Mouse (Mus musculus) CH12.LX (cell line): ENCODE measurements around the gene Vstm2l. TPM values are rescaled to one million over a fixed set of nuclear protein-coding genes. Genes with fewer than 3 reads are reported as not detected.

Experiments
- DNase-seq: peaks from one replicate; pipeline ENCODE4 v3.0.0-alpha.2; 2013; ENCODE audit errors: extremely low read depth
- H3K27ac ChIP-seq: 2 replicates; pipeline ENCODE4 v1.5.1; 2012; ENCODE audit warnings: low read depth, mild to moderate bottlenecking, control low read depth, moderate library complexity; ENCODE audit not compliant: insufficient read depth
- H3K27me3 ChIP-seq: replicated peaks from 2 replicates; pipeline ENCODE3; 2012; ENCODE audit warnings: inconsistent platforms
- H3K36me3 ChIP-seq, 2 experiments: replicated peaks in 1 of 2; 2 replicates each; pipeline versions ENCODE3 to v1.6.1; 2012; ENCODE audit warnings: inconsistent platforms in 1 of 2, low read length in 1 of 2, mild to moderate bottlenecking in 1 of 2, mixed read lengths in 1 of 2, moderate library complexity in 1 of 2; ENCODE audit not compliant: control insufficient read depth in 1 of 2, insufficient read depth in 1 of 2
- H3K4me1 ChIP-seq, 2 experiments: 2 replicates each; pipeline ENCODE4 v1.6.1; 2012; ENCODE audit warnings: inconsistent platforms in 1 of 2, moderate library complexity in 1 of 2; ENCODE audit not compliant: insufficient read depth in 2 of 2, control insufficient read depth in 1 of 2
- H3K4me2 ChIP-seq: 2 replicates; pipeline ENCODE4 v1.6.1; 2012; ENCODE audit warnings: low read depth, mild to moderate bottlenecking, control low read depth; ENCODE audit not compliant: poor library complexity, insufficient read depth, severe bottlenecking
- H3K4me3 ChIP-seq, 3 experiments: fragments of 150-350 bp in 1 of 3; sonication (generic) in 1 of 3; replicated peaks in 1 of 3; 2 replicates each; pipeline versions ENCODE3 to v1.5.1; 2011 to 2012; ENCODE audit warnings: low read depth in 2 of 3, low read length in 2 of 3, mild to moderate bottlenecking in 2 of 3, moderate library complexity in 2 of 3, control low read depth in 1 of 3, improper control_type of control experiment in 1 of 3, inconsistent platforms in 1 of 3, mixed read lengths in 1 of 3; ENCODE audit not compliant: poor library complexity in 1 of 3
- H3K79me2 ChIP-seq: replicated peaks from 2 replicates; pipeline ENCODE4 v1.6.1; 2012; ENCODE audit warnings: mild to moderate bottlenecking, moderate library complexity; ENCODE audit not compliant: control insufficient read depth, poor library complexity, insufficient read depth, severe bottlenecking; ENCODE audit errors: extremely low read depth
- H3K9ac ChIP-seq: 2 replicates; pipeline ENCODE4 v1.6.1; 2012; ENCODE audit warnings: low read depth, mild to moderate bottlenecking, control low read depth, moderate library complexity; ENCODE audit not compliant: insufficient read depth
- H3K9me3 ChIP-seq: replicated peaks from 2 replicates; pipeline ENCODE3; 2012; ENCODE audit warnings: low read length, inconsistent platforms, mixed read lengths
- CHD1 ChIP-seq: IDR thresholded peaks from 2 replicates; pipeline ENCODE4 v1.6.1; 2012; ENCODE audit warnings: low read depth, low read length, improper control_type of control experiment, inconsistent platforms
- CTCF ChIP-seq, 2 experiments: IDR thresholded peaks in 1 of 2; conservative IDR thresholded peaks in 1 of 2; 2 replicates each; pipeline ENCODE4 v1.5.1; 2011 to 2012; ENCODE audit warnings: low read depth in 2 of 2, low read length in 2 of 2, improper control_type of control experiment in 1 of 2, inconsistent platforms in 1 of 2, mild to moderate bottlenecking in 1 of 2, moderate library complexity in 1 of 2
- E2F4 ChIP-seq: IDR thresholded peaks from 2 replicates; pipeline ENCODE4 v1.6.1; 2011; ENCODE audit warnings: low read depth, low read length, improper control_type of control experiment; ENCODE audit not compliant: insufficient replicate concordance
- ELF1 ChIP-seq: IDR thresholded peaks from 2 replicates; pipeline ENCODE4 v1.6.1; 2014; ENCODE audit warnings: low read depth, mild to moderate bottlenecking, inconsistent platforms, low read length, improper control_type of control experiment
- EP300 ChIP-seq: IDR thresholded peaks from 2 replicates; pipeline ENCODE4 v1.6.1; 2011; ENCODE audit warnings: low read length, improper control_type of control experiment
- ETS1 ChIP-seq: conservative IDR thresholded peaks from 2 replicates; pipeline ENCODE4 v1.6.1; 2012; ENCODE audit warnings: low read depth, mild to moderate bottlenecking, inconsistent platforms, low read length, improper control_type of control experiment, moderate library complexity
- GABPA ChIP-seq: IDR thresholded peaks from 2 replicates; pipeline ENCODE4 v1.6.1; 2012; ENCODE audit warnings: low read depth, low read length, improper control_type of control experiment, inconsistent platforms; ENCODE audit not compliant: insufficient replicate concordance
- HCFC1 ChIP-seq: IDR thresholded peaks from 2 replicates; pipeline ENCODE4 v1.6.1; 2012; ENCODE audit warnings: low read depth, mild to moderate bottlenecking, inconsistent platforms, low read length, improper control_type of control experiment
- IRF4 ChIP-seq: IDR thresholded peaks from 2 replicates; pipeline ENCODE4 v1.6.1; 2014; ENCODE audit warnings: low read depth, mild to moderate bottlenecking, inconsistent platforms, low read length, improper control_type of control experiment
- JUND ChIP-seq: conservative IDR thresholded peaks from 2 replicates; pipeline ENCODE4 v1.6.1; 2011; ENCODE audit warnings: low read depth, low read length, improper control_type of control experiment
- KAT2A ChIP-seq: IDR thresholded peaks from 2 replicates; pipeline ENCODE4 v1.6.1; 2012; ENCODE audit warnings: low read length, improper control_type of control experiment, inconsistent platforms; ENCODE audit not compliant: insufficient replicate concordance
- MAFK ChIP-seq: IDR thresholded peaks from 2 replicates; pipeline ENCODE4 v1.6.1; 2011; ENCODE audit warnings: low read length, improper control_type of control experiment; ENCODE audit not compliant: insufficient replicate concordance
- MAX ChIP-seq: IDR thresholded peaks from 2 replicates; pipeline ENCODE4 v1.6.1; 2011; ENCODE audit warnings: low read length, improper control_type of control experiment
- MAZ ChIP-seq: IDR thresholded peaks from 2 replicates; pipeline ENCODE4 v1.6.1; 2012; ENCODE audit warnings: low read depth, mild to moderate bottlenecking, inconsistent platforms, low read length, improper control_type of control experiment, moderate library complexity
- MEF2A ChIP-seq: IDR thresholded peaks from 2 replicates; pipeline ENCODE4 v1.6.1; 2014; ENCODE audit warnings: low read depth, mild to moderate bottlenecking, inconsistent platforms, low read length, improper control_type of control experiment, borderline replicate concordance
- MXI1 ChIP-seq: IDR thresholded peaks from 2 replicates; pipeline ENCODE4 v1.6.1; 2011; ENCODE audit warnings: mild to moderate bottlenecking, low read depth, low read length, improper control_type of control experiment
- MYC ChIP-seq: IDR thresholded peaks from 2 replicates; pipeline ENCODE4 v1.6.1; 2011; ENCODE audit warnings: low read depth, mild to moderate bottlenecking, improper control_type of control experiment, low read length
- NELFE ChIP-seq: IDR thresholded peaks from 2 replicates; pipeline ENCODE4 v1.6.1; 2011; ENCODE audit warnings: low read depth, low read length, improper control_type of control experiment
- NRF1 ChIP-seq: IDR thresholded peaks from 2 replicates; pipeline ENCODE4 v1.6.1; 2014; ENCODE audit warnings: low read depth, mild to moderate bottlenecking, inconsistent platforms, low read length, improper control_type of control experiment, moderate library complexity
- PAX5 ChIP-seq: IDR thresholded peaks from 2 replicates; pipeline ENCODE4 v1.6.1; 2012; ENCODE audit warnings: low read length, inconsistent platforms, mixed read lengths
- POLR2AphosphoS2 ChIP-seq: IDR thresholded peaks from 2 replicates; pipeline ENCODE4 v1.6.1; 2011; ENCODE audit warnings: low read depth, low read length, improper control_type of control experiment
- RAD21 ChIP-seq: IDR thresholded peaks from 2 replicates; pipeline ENCODE4 v1.6.1; 2011; ENCODE audit warnings: low read depth, mild to moderate bottlenecking, low read length, improper control_type of control experiment, moderate library complexity
- SIN3A ChIP-seq: IDR thresholded peaks from 2 replicates; pipeline ENCODE4 v1.6.1; 2012; ENCODE audit warnings: low read length, improper control_type of control experiment, inconsistent platforms
- TBP ChIP-seq: conservative IDR thresholded peaks from 2 replicates; pipeline ENCODE4 v1.6.1; 2011; ENCODE audit warnings: low read depth, low read length, improper control_type of control experiment
- TCF12 ChIP-seq: IDR thresholded peaks from 2 replicates; pipeline ENCODE4 v1.6.1; 2014; ENCODE audit warnings: low read depth, mild to moderate bottlenecking, inconsistent platforms, low read length, improper control_type of control experiment
- UBTF ChIP-seq: IDR thresholded peaks from 2 replicates; pipeline ENCODE4 v1.6.1; 2012; ENCODE audit warnings: low read depth, mild to moderate bottlenecking, inconsistent platforms, low read length, improper control_type of control experiment, moderate library complexity
- USF2 ChIP-seq: conservative IDR thresholded peaks from 2 replicates; pipeline ENCODE4 v1.6.1; 2011; ENCODE audit warnings: low read depth, low read length, improper control_type of control experiment
- ZC3H11A ChIP-seq: IDR thresholded peaks from 2 replicates; pipeline ENCODE4 v1.6.1; 2012; ENCODE audit warnings: low read depth, mild to moderate bottlenecking, inconsistent platforms, low read length, improper control_type of control experiment
- ZKSCAN1 ChIP-seq: IDR thresholded peaks from 2 replicates; pipeline ENCODE4 v1.6.1; 2012; ENCODE audit warnings: low read depth, inconsistent platforms, low read length, improper control_type of control experiment, borderline replicate concordance
- ZMIZ1 ChIP-seq: IDR thresholded peaks from 2 replicates; pipeline ENCODE4 v1.6.1; 2012; ENCODE audit warnings: low read depth, mild to moderate bottlenecking, inconsistent platforms, low read length, improper control_type of control experiment
- ZNF384 ChIP-seq: IDR thresholded peaks from 2 replicates; pipeline ENCODE4 v1.6.1; 2012; ENCODE audit warnings: low read depth, low read length, improper control_type of control experiment, inconsistent platforms
- dilution Hi-C: fragments of 300-500 bp; cut with MboI; formaldehyde crosslinking; loops from 2 replicates; pipeline ENCODE4 v1.14.3; 2020; ENCODE audit warnings: low sequenced_read_pairs; ENCODE audit not compliant: extremely low pct_unique_long_range_greater_than_20kb, extremely low pct_ligation_motif_present
- in situ Hi-C: fragments of 300-500 bp; cut with MboI; formaldehyde crosslinking; loops from 3 replicates; pipeline ENCODE4 v1.14.3; 2019; ENCODE audit warnings: low sequenced_read_pairs, low pct_ligation_motif_present, low pct_unique_long_range_greater_than_20kb, mixed read lengths
- polyA plus RNA-seq: library from polyadenylated mRNA; unstranded; fragments of >175 nt; gene quantifications from 2 replicates; pipeline ENCODE4 v1.2.1, GENCODE M21; 2012; ENCODE audit warnings: low read depth; ENCODE audit not compliant: insufficient read length
- total RNA-seq, 2 experiments: library from RNA; depleted of rRNA; stranded (reverse); fragments of 300-350 nt in 1 of 2; fragments of >200 nt in 1 of 2; gene quantifications; 2 replicates each; pipeline ENCODE4 v1.2.3; 2012 to 2014

The Vstm2l gene
- total and polyA plus RNA-seq, 3 experiments, result not detected

DNA sequence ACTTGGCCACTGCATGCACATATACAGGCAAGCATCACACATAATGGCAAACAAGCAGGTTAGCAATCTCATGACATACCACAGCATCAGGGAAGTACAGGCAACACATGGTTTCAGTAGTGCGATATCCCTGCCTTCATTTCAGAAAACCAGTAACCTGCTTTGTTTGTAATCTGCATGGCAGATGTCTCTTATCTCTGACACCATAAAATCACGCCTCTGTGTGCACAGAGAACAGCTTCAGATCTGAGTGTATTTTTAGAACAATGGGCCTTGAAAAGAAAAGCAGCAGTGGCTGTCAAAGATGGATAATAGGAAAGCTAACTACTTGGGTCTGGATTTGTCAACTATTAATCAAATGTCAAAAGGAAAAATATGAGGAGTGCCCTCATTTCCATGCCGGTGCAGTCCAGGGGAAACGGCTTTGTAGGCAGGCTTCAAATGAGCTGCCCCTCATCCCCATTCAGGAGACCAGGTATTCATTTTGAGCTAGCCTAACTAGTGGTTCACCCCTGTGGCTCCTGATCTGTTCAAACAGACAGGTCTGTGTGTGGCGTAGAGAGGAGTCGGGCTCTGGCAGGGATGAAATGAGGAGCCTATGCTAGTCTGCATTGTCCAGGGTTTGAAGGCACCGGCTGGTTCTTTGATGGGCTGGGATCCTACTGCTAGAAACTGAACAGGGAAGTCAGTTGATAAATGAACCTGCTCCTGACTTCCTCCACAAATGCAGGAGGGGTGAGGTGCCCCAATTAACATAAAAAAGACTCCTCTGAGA, 74.2 kb downstream of the Vstm2l start:
- Histone ChIP-seq H3K36me3 (peaks cover 58 to 96% of the 10 kb centered on the region in 2 experiments), H3K9me3 (no peaks in the 10 kb centered on the region), H3K9ac (no peak overlapping the region), H3K4me3 (no peak overlapping the region), H3K79me2 (no peaks in the 10 kb centered on the region), H3K27me3 (no peaks in the 10 kb centered on the region), H3K4me2 (no peak overlapping the region), H3K27ac (no peak overlapping the region), H3K4me1 (peaks cover 0 to 14% of the 10 kb centered on the region in 2 experiments; a peak in 1 of 4 replicates)
- no peak for DNase-seq
- dilution Hi-C loops, result no loop called here
- in situ Hi-C loops, result loop anchor here (10.0 kb wide), 1 partner anchor 354 kb away; no protein-coding TSS in a partner anchor
- TF ChIP-seq PAX5 (no peak), HCFC1 (no peak), IRF4 (no peak), ZNF384 (no peak), USF2 (no peak), KAT2A (no peak), MXI1 (no peak), GABPA (no peak), TCF12 (no peak), MEF2A (no peak), CHD1 (no peak), MAX (no peak), MYC (no peak), JUND (no peak), POLR2AphosphoS2 (no peak), ELF1 (no peak), TBP (no peak), MAFK (no peak), EP300 (no peak)
- TF ChIP-seq, all 38 proteins: peak for 0

DNA sequence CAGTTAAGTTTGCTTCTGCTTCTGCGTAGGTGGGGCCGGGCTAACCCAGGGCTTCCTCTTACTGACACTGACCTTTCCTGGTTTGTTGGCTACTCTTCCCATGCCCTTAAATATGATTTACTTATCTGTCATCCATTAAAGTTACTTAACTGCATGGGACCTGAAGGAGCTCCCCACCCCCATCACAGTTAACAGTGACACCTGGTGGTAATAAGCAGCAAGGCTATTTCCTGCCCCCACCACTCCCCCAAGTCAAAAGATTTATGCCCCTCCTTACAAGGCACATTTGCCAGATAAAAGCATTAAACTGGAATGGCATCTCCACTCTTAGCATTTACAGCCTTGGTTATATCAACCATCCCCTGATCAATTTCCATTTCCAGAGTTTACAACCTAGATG, 75.5 kb downstream of the Vstm2l start:
- no peaks in the 10 kb centered on the region for H3K79me2 ChIP-seq
- no peaks in the 10 kb centered on the region for H3K27me3 ChIP-seq
- in situ Hi-C loops, result loop anchor here (10.0 kb wide), 1 partner anchor 355 kb away; no protein-coding TSS in a partner anchor
- DNase-seq, result peak; percentile 28
- H3K4me1 ChIP-seq, result peaks cover 0 to 10% of the 10 kb centered on the region in 2 experiments; a peak in 1 of 4 replicates
- no peaks in the 10 kb centered on the region for H3K9me3 ChIP-seq
- H3K36me3 ChIP-seq, result peaks cover 65 to 96% of the 10 kb centered on the region in 2 experiments
- no peak overlapping the region for H3K4me2 ChIP-seq
- dilution Hi-C loops, result no loop called here
- H3K4me3 ChIP-seq, result no peak overlapping the region
- no peak overlapping the region for H3K9ac ChIP-seq
- H3K27ac ChIP-seq, result no peak overlapping the region
- TF ChIP-seq MAFK (no peak), NELFE (no peak), PAX5 (no peak), ZC3H11A (0 out of 2 replicates have a peak, but pooled peaks have one; percentile 11), UBTF (no peak), SIN3A (no peak), ZKSCAN1 (no peak), HCFC1 (no peak), GABPA (no peak), EP300 (no peak), RAD21 (peak; percentile 59), E2F4 (no peak), USF2 (no peak), MAX (no peak), JUND (no peak), POLR2AphosphoS2 (no peak), ZMIZ1 (no peak), ETS1 (no peak), NRF1 (no peak), CTCF (conservative IDR thresholded peaks at IDR 0.05 in 1 of 2, IDR thresholded peaks at IDR 0.05 in 1 of 2; ENCODE audit: low read depth in 2 of 2, low read length in 2 of 2) (peak; percentile 35 to 68; a peak in 3 of 4 replicates), MAZ (0 out of 2 replicates have a peak, but pooled peaks have one; percentile 25), CHD1 (no peak)
